Mouse (Mus musculus): Measurements from ENCODE around the gene Slc38a3. TPM values are rescaled to one million over a fixed set of nuclear protein-coding genes. Genes with fewer than 3 reads are reported as not detected.
A peak's percentile ranks its signal among the peaks of the same experiment; 100 is the strongest.

Slc38a3 gene
- polyA plus RNA-seq, 1 experiment from 2014 or later: 31.9 TPM

GRCm38 (mm10) chr9:107665308-107665707 lies 4.0 kb downstream of the Slc38a3 start:
- no peaks in the 10 kb centered on the region for H3K9me3 ChIP-seq (ENCODE audit: control insufficient read depth, low read length)
- no peak overlapping the region for H3K9ac ChIP-seq (replicated peaks; ENCODE audit: low read length)
- H3K27me3 ChIP-seq (ENCODE audit: control insufficient read depth, insufficient read depth, low read length): peaks cover 15% of the 10 kb centered on the region
- ATAC-seq (ENCODE audit: low FRiP score, low TSS enrichment) (no peak), DNase-seq (no peak)
- H3K4me2 ChIP-seq (ENCODE audit: low read length): peak overlapping the region; percentile 69; the same call in 1 of the 2 replicates
- WGBS: 83% methylated on average over 7 of the region's 7 CpGs
- H3K4me1 ChIP-seq (ENCODE audit: control insufficient read depth, insufficient read depth, low read length): peaks cover 23% of the 10 kb centered on the region
- no peaks in the 10 kb centered on the region for H3K36me3 ChIP-seq (ENCODE audit: control insufficient read depth, insufficient read depth, low read length)
- H3K27ac ChIP-seq (replicated peaks; ENCODE audit: low read depth, low read length): no peak overlapping the region
- H3K4me3 ChIP-seq (replicated peaks; ENCODE audit: low read depth, low read length): no peak overlapping the region

GRCm38 (mm10) chr9:107663525-107663924 lies 5.8 kb downstream of the Slc38a3 start:
- Histone ChIP-seq H3K27me3 (ENCODE audit: control insufficient read depth, insufficient read depth, low read length) (peaks cover 15% of the 10 kb centered on the region), H3K9ac (replicated peaks; ENCODE audit: low read length) (no peak overlapping the region), H3K4me1 (ENCODE audit: control insufficient read depth, insufficient read depth, low read length) (peaks cover 27% of the 10 kb centered on the region), H3K4me3 (replicated peaks; ENCODE audit: low read depth, low read length) (no peak overlapping the region), H3K9me3 (ENCODE audit: control insufficient read depth, low read length) (no peaks in the 10 kb centered on the region), H3K4me2 (ENCODE audit: low read length) (no peak overlapping the region), H3K36me3 (ENCODE audit: control insufficient read depth, insufficient read depth, low read length) (no peaks in the 10 kb centered on the region), H3K27ac (replicated peaks; ENCODE audit: low read depth, low read length) (no peak overlapping the region)
- no peak for DNase-seq
- 56% methylated on average over 9 of the region's 9 CpGs for WGBS
- ATAC-seq (ENCODE audit: low FRiP score, low TSS enrichment): no peak

- Histone ChIP-seq H3K27me3 (ENCODE audit: control insufficient read depth, insufficient read depth, low read length) (peaks cover 15% of the 10 kb centered on the region), H3K9ac (replicated peaks; ENCODE audit: low read length) (no peak overlapping the region), H3K36me3 (ENCODE audit: control insufficient read depth, insufficient read depth, low read length) (no peaks in the 10 kb centered on the region), H3K4me3 (replicated peaks; ENCODE audit: low read depth, low read length) (no peak overlapping the region), H3K4me1 (ENCODE audit: control insufficient read depth, insufficient read depth, low read length) (peaks cover 23% of the 10 kb centered on the region), H3K4me2 (ENCODE audit: low read length) (no peak overlapping the region), H3K27ac (replicated peaks; ENCODE audit: low read depth, low read length) (no peak overlapping the region), H3K9me3 (ENCODE audit: control insufficient read depth, low read length) (no peaks in the 10 kb centered on the region)
- DNase-seq: no peak
- no peak for ATAC-seq (ENCODE audit: low FRiP score, low TSS enrichment)
- 92% methylated on average over 8 of the region's 8 CpGs for WGBS
Measured at GRCm38 (mm10) chr9:107662342-107662741, 7.0 kb downstream of the Slc38a3 start.

- Histone ChIP-seq H3K4me3 (replicated peaks; ENCODE audit: low read depth, low read length) (no peak overlapping the region), H3K36me3 (ENCODE audit: control insufficient read depth, insufficient read depth, low read length) (no peaks in the 10 kb centered on the region), H3K9ac (replicated peaks; ENCODE audit: low read length) (no peak overlapping the region), H3K27ac (replicated peaks; ENCODE audit: low read depth, low read length) (no peak overlapping the region), H3K27me3 (ENCODE audit: control insufficient read depth, insufficient read depth, low read length) (peaks cover 5% of the 10 kb centered on the region; the same call in 1 of the 2 replicates), H3K4me1 (ENCODE audit: control insufficient read depth, insufficient read depth, low read length) (peaks cover 10% of the 10 kb centered on the region), H3K9me3 (ENCODE audit: control insufficient read depth, low read length) (no peaks in the 10 kb centered on the region), H3K4me2 (ENCODE audit: low read length) (no peak overlapping the region)
- no peak for ATAC-seq (ENCODE audit: low FRiP score, low TSS enrichment)
- DNase-seq: no peak
- 53% methylated on average over 3 of the region's 3 CpGs for WGBS
Measured at GRCm38 (mm10) chr9:107660777-107661176, 8.6 kb downstream of the Slc38a3 start.

GRCm38 (mm10) chr9:107659961-107660360 lies 9.4 kb downstream of the Slc38a3 start:
- Histone ChIP-seq H3K9ac (replicated peaks; ENCODE audit: low read length) (no peak overlapping the region; the same call in 1 of the 2 replicates), H3K27me3 (ENCODE audit: control insufficient read depth, insufficient read depth, low read length) (no peaks in the 10 kb centered on the region), H3K4me3 (replicated peaks; ENCODE audit: low read depth, low read length) (no peak overlapping the region), H3K36me3 (ENCODE audit: control insufficient read depth, insufficient read depth, low read length) (no peaks in the 10 kb centered on the region), H3K9me3 (ENCODE audit: control insufficient read depth, low read length) (no peaks in the 10 kb centered on the region), H3K4me1 (ENCODE audit: control insufficient read depth, insufficient read depth, low read length) (peaks cover 10% of the 10 kb centered on the region), H3K27ac (replicated peaks; ENCODE audit: low read depth, low read length) (peak overlapping the region; percentile 32; the same call in 1 of the 2 replicates), H3K4me2 (ENCODE audit: low read length) (no peak overlapping the region)
- DNase-seq: no peak
- WGBS: 95% methylated on average over 3 of the region's 3 CpGs
- ATAC-seq (ENCODE audit: low FRiP score, low TSS enrichment): no peak

- Histone ChIP-seq H3K36me3 (ENCODE audit: control insufficient read depth, insufficient read depth, low read length) (no peaks in the 10 kb centered on the region), H3K9ac (replicated peaks; ENCODE audit: low read length) (no peak overlapping the region; the same call in 1 of the 2 replicates), H3K27ac (replicated peaks; ENCODE audit: low read depth, low read length) (peak overlapping the region; percentile 32; the same call in 1 of the 2 replicates), H3K4me2 (ENCODE audit: low read length) (no peak overlapping the region), H3K4me3 (replicated peaks; ENCODE audit: low read depth, low read length) (no peak overlapping the region), H3K4me1 (ENCODE audit: control insufficient read depth, insufficient read depth, low read length) (peaks cover 10% of the 10 kb centered on the region), H3K9me3 (ENCODE audit: control insufficient read depth, low read length) (no peaks in the 10 kb centered on the region), H3K27me3 (ENCODE audit: control insufficient read depth, insufficient read depth, low read length) (no peaks in the 10 kb centered on the region)
- DNase-seq (peak; percentile 40), ATAC-seq (ENCODE audit: low FRiP score, low TSS enrichment) (no peak)
- WGBS: 73% methylated on average over 10 of the region's 10 CpGs
Measured at GRCm38 (mm10) chr9:107659551-107659950, 9.8 kb downstream of the Slc38a3 start.

- no peak overlapping the region for H3K27ac ChIP-seq (replicated peaks; ENCODE audit: low read depth, low read length)
- H3K9me3 ChIP-seq (ENCODE audit: control insufficient read depth, low read length): no peaks in the 10 kb centered on the region
- 0 out of 2 replicates have a peak, but pooled peaks cover 4% of the 10 kb centered on the region for H3K4me1 ChIP-seq (ENCODE audit: control insufficient read depth, insufficient read depth, low read length)
- no peak for DNase-seq
- no peak overlapping the region for H3K4me2 ChIP-seq (ENCODE audit: low read length)
- no peak overlapping the region for H3K9ac ChIP-seq (replicated peaks; ENCODE audit: low read length)
- H3K4me3 ChIP-seq (replicated peaks; ENCODE audit: low read depth, low read length): no peak overlapping the region
- H3K27me3 ChIP-seq (ENCODE audit: control insufficient read depth, insufficient read depth, low read length): no peaks in the 10 kb centered on the region
- no peak for ATAC-seq (ENCODE audit: low FRiP score, low TSS enrichment)
- WGBS: 92% methylated on average over 6 of the region's 6 CpGs
- H3K36me3 ChIP-seq (ENCODE audit: control insufficient read depth, insufficient read depth, low read length): no peaks in the 10 kb centered on the region
Measured at GRCm38 (mm10) chr9:107658096-107658495, 11.2 kb downstream of the Slc38a3 start.

- DNase-seq (no peak), ATAC-seq (ENCODE audit: low FRiP score, low TSS enrichment) (no peak)
- no peak overlapping the region for H3K4me3 ChIP-seq (replicated peaks; ENCODE audit: low read depth, low read length)
- H3K36me3 ChIP-seq (ENCODE audit: control insufficient read depth, insufficient read depth, low read length): no peaks in the 10 kb centered on the region
- no peaks in the 10 kb centered on the region for H3K27me3 ChIP-seq (ENCODE audit: control insufficient read depth, insufficient read depth, low read length)
- H3K4me2 ChIP-seq (ENCODE audit: low read length): no peak overlapping the region
- 0 out of 2 replicates have a peak, but pooled peaks cover 4% of the 10 kb centered on the region for H3K4me1 ChIP-seq (ENCODE audit: control insufficient read depth, insufficient read depth, low read length)
- H3K27ac ChIP-seq (replicated peaks; ENCODE audit: low read depth, low read length): no peak overlapping the region
- H3K9ac ChIP-seq (replicated peaks; ENCODE audit: low read length): no peak overlapping the region
- 81% methylated on average over 5 of the region's 5 CpGs for WGBS
- H3K9me3 ChIP-seq (ENCODE audit: control insufficient read depth, low read length): no peaks in the 10 kb centered on the region
Measured at GRCm38 (mm10) chr9:107657144-107657543, 12.2 kb downstream of the Slc38a3 start.

GRCm38 (mm10) chr9:107654585-107654984 lies 14.7 kb downstream of the Slc38a3 start:
- Histone ChIP-seq H3K4me1 (ENCODE audit: control insufficient read depth, insufficient read depth, low read length) (0 out of 2 replicates have a peak, but pooled peaks cover under 1% of the 10 kb centered on the region), H3K27me3 (ENCODE audit: control insufficient read depth, insufficient read depth, low read length) (no peaks in the 10 kb centered on the region), H3K9me3 (ENCODE audit: control insufficient read depth, low read length) (no peaks in the 10 kb centered on the region), H3K9ac (replicated peaks; ENCODE audit: low read length) (no peak overlapping the region), H3K36me3 (ENCODE audit: control insufficient read depth, insufficient read depth, low read length) (no peaks in the 10 kb centered on the region), H3K27ac (replicated peaks; ENCODE audit: low read depth, low read length) (no peak overlapping the region), H3K4me2 (ENCODE audit: low read length) (no peak overlapping the region), H3K4me3 (replicated peaks; ENCODE audit: low read depth, low read length) (no peak overlapping the region)
- 88% methylated on average over 4 of the region's 4 CpGs for WGBS
- DNase-seq (no peak), ATAC-seq (ENCODE audit: low FRiP score, low TSS enrichment) (no peak)

All from midbrain, embryonic 14.5 days (tissue).